Mouse (Mus musculus): ENCODE data around the gene Dhh.

- TF ChIP-seq CTCF (IDR thresholded peaks at IDR 0.05; ENCODE audit: low read depth): peak; percentile 99
- TF ChIP-seq EP300 (IDR thresholded peaks at IDR 0.05; ENCODE audit: low read depth): no peak
These were observed 6.3 kb downstream of the Dhh start for GRCm38 (mm10) chr15:98891907-98892606.

All from heart, postnatal 0 days (tissue).